Mouse (Mus musculus): ENCODE measurements around the gene Tiam2. TPM values are rescaled to one million over a fixed set of nuclear protein-coding genes. Genes with fewer than 3 reads are reported as not detected.

Gene Tiam2
- polyA plus RNA-seq, 1 experiment from 2014 or later, result 5.7 TPM

DNA sequence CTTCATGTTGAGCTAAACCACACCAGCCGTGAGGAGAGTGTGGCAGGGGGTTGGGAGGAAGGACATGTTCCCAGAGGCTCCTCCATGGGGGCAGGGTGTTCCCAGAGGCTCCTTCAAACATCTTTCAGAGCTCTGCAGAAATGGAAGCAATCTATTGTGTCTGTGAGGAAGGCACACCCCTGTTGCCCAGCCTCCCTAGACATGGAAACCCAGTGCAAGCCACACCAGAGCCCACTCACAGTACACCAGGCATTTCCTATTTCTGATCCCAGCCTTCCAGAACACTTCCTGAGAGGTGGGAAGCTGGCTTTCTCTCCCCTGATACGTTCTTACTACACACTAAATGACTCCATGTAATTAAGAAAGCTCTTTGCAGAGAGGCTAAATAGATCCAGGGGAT lies 20.4 kb upstream of the Tiam2 start:
- Histone ChIP-seq H3K27ac (ENCODE audit: low read depth) (no peak overlapping the region), H3K9ac (ENCODE audit: low read length) (no peak overlapping the region), H3K9me3 (ENCODE audit: control insufficient read depth, low read length) (no peaks in the 10 kb centered on the region), H3K4me3 (ENCODE audit: low read depth, low read length) (no peak overlapping the region), H3K36me3 (ENCODE audit: control insufficient read depth, insufficient read depth, low read length) (0 out of 2 replicates have a peak, but pooled peaks cover 4% of the 10 kb centered on the region), H3K4me2 (ENCODE audit: low read length) (no peak overlapping the region), H3K4me1 (replicated peaks; ENCODE audit: control insufficient read depth, insufficient read depth, low read length) (no peaks in the 10 kb centered on the region), H3K27me3 (replicated peaks; ENCODE audit: control insufficient read depth, insufficient read depth, low read length) (no peaks in the 10 kb centered on the region)
- ATAC-seq (replicated peaks; ENCODE audit: low FRiP score, low TSS enrichment, low read depth), result no peak
- DNase-seq (ENCODE audit: low spot score), result no peak
- WGBS, result 56% methylated on average over 2 of the region's 2 CpGs

DNA sequence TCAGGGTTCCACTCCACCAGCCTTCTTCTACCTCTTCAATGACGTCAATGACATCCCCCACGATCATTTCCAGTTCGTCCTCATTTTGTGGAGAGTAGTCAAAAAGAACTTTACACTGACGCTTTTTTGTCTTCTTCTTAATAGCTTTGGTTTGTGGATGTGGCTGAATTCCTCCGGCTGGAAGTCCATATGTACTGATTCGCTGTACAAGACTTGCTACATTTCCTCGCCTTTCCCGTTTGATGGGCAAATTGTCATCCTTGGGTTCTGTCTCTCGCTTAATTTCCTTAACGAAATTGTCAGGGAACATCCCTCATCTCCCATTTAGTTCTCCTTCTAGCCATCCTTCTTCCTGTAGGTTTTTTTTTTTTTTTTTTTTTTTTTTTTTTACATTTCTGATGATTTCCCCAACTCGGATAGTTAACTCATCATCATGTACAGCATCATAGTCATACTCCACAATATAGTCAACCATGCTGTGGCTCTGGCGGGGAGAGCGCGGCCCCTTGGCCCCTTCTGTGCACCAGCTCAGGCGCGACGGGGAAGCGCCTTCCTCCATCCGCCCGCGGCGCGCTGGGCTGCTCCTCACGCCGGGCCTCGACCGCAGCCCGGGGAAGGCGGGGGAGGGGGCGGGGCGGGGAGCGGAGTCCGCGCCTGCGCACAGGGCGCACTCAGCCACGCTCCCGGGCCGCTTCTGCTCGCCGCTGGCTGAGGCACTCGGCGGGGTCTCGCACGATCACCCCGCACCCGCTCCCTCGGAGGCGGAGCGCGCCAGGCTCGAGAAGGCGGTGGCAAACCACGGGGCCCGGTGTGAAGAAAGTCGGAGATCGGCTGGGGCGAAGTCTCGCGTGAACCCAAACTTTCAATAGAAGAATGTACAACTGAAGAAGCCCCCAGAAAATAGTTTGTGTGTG lies 12.4 kb upstream of the Tiam2 start:
- DNase-seq (ENCODE audit: low spot score), result peak; percentile 92
- Histone ChIP-seq H3K9me3 (ENCODE audit: control insufficient read depth, low read length) (no peaks in the 10 kb centered on the region), H3K4me1 (replicated peaks; ENCODE audit: control insufficient read depth, insufficient read depth, low read length) (peaks cover 4% of the 10 kb centered on the region; the same call in 1 of the 2 replicates), H3K4me2 (ENCODE audit: low read length) (peak overlapping the region; percentile 49), H3K36me3 (ENCODE audit: control insufficient read depth, insufficient read depth, low read length) (no peaks in the 10 kb centered on the region), H3K27me3 (replicated peaks; ENCODE audit: control insufficient read depth, insufficient read depth, low read length) (no peaks in the 10 kb centered on the region), H3K9ac (ENCODE audit: low read length) (peak overlapping the region; percentile 22), H3K27ac (ENCODE audit: low read depth) (peak overlapping the region; percentile 44; the same call in 1 of the 2 replicates), H3K4me3 (ENCODE audit: low read depth, low read length) (peak overlapping the region; percentile 30)
- peak; percentile 94 for ATAC-seq (replicated peaks; ENCODE audit: low FRiP score, low TSS enrichment, low read depth)
- 7% methylated on average over 60 of the region's 60 CpGs for WGBS

DNA sequence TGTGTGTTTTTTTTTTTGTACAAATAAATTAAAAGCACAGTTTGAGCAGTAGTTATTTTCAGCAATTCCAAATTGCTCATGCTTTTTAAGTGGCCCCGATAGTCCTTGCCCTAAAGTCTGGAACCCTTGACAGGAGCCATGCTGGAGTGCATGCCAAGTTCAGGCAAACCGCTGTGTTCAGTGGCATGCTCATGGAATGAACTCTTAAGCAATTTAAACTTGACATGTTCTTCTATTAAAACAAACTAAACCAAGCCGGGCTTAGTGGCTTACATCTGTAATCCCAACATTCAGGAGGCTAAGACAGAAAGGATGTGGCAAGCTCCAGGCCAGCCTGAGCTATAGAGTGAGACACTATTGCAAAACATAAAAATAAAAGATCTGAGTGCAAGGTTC lies 11.8 kb upstream of the Tiam2 start:
- no peak for DNase-seq (ENCODE audit: low spot score)
- Histone ChIP-seq H3K36me3 (ENCODE audit: control insufficient read depth, insufficient read depth, low read length) (no peaks in the 10 kb centered on the region), H3K4me2 (ENCODE audit: low read length) (peak overlapping the region; percentile 49), H3K4me3 (ENCODE audit: low read depth, low read length) (peak overlapping the region; percentile 30), H3K27ac (ENCODE audit: low read depth) (peak overlapping the region; percentile 44; the same call in 1 of the 2 replicates), H3K4me1 (replicated peaks; ENCODE audit: control insufficient read depth, insufficient read depth, low read length) (peaks cover 4% of the 10 kb centered on the region; the same call in 1 of the 2 replicates), H3K27me3 (replicated peaks; ENCODE audit: control insufficient read depth, insufficient read depth, low read length) (no peaks in the 10 kb centered on the region), H3K9me3 (ENCODE audit: control insufficient read depth, low read length) (no peaks in the 10 kb centered on the region), H3K9ac (ENCODE audit: low read length) (peak overlapping the region; percentile 22)
- WGBS, result 29% methylated on average over 3 of the region's 3 CpGs
- ATAC-seq (replicated peaks; ENCODE audit: low FRiP score, low TSS enrichment, low read depth), result 0 out of 2 replicates have a peak, but pooled peaks have one; percentile 9

DNA sequence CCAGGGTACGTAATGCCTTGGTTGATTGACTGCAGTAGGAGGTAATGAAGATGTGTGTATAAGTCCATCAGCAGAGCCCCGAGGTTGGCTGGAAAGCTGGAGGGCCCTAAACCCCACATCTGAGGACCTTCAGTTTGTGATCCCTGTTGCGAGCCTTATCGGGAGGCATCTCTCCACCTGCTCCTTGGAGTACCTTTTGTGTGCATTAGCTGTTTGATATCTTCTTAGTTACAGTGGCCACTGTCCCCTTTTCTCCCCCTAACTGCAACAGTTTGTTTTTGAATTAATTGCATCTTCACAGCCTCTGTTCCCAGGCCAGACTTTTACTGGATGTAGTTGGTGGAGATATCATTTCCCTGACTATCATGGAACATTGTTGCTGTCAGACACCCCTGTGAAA lies 10.8 kb upstream of the Tiam2 start:
- H3K9me3 ChIP-seq (ENCODE audit: control insufficient read depth, low read length), result no peaks in the 10 kb centered on the region
- peaks cover 4% of the 10 kb centered on the region; the same call in 1 of the 2 replicates for H3K4me1 ChIP-seq (replicated peaks; ENCODE audit: control insufficient read depth, insufficient read depth, low read length)
- ATAC-seq (replicated peaks; ENCODE audit: low FRiP score, low TSS enrichment, low read depth) (no peak), DNase-seq (ENCODE audit: low spot score) (no peak)
- WGBS, result 78% methylated on average over 4 of the region's 4 CpGs
- no peaks in the 10 kb centered on the region for H3K36me3 ChIP-seq (ENCODE audit: control insufficient read depth, insufficient read depth, low read length)
- no peak overlapping the region for H3K27ac ChIP-seq (ENCODE audit: low read depth)
- no peak overlapping the region for H3K4me3 ChIP-seq (ENCODE audit: low read depth, low read length)
- H3K4me2 ChIP-seq (ENCODE audit: low read length), result no peak overlapping the region
- H3K27me3 ChIP-seq (replicated peaks; ENCODE audit: control insufficient read depth, insufficient read depth, low read length), result no peaks in the 10 kb centered on the region
- no peak overlapping the region for H3K9ac ChIP-seq (ENCODE audit: low read length)

DNA sequence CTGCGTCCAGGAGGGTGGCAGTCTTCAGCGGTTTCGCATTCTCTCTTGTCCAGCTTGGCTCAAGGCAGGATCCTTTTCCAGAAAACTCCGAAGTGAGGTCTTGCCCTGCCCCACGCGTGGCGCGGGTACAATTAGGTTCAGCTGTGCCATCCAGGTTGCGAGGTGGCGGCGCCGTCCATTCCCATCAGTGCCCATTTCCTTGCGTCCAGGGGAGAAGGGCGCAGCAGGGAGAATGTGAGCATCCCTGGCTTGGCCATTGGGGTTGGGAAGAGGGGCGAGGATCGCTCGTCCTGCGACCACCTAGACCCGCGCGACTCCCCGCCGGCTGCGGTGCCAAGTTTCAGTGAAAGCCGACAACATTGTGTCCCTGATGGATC lies 518 bp downstream of the Tiam2 start:
- ATAC-seq (replicated peaks; ENCODE audit: low FRiP score, low TSS enrichment, low read depth) (0 out of 2 replicates have a peak, but pooled peaks have one; percentile 28), DNase-seq (ENCODE audit: low spot score) (peak; percentile 69)
- Histone ChIP-seq H3K4me1 (replicated peaks; ENCODE audit: control insufficient read depth, insufficient read depth, low read length) (peaks cover 4% of the 10 kb centered on the region; the same call in 1 of the 2 replicates), H3K4me2 (ENCODE audit: low read length) (peak overlapping the region; percentile 96), H3K27ac (ENCODE audit: low read depth) (no peak overlapping the region), H3K27me3 (replicated peaks; ENCODE audit: control insufficient read depth, insufficient read depth, low read length) (peaks cover 12% of the 10 kb centered on the region; the same call in 1 of the 2 replicates), H3K4me3 (ENCODE audit: low read depth, low read length) (peak overlapping the region; percentile 67), H3K9me3 (ENCODE audit: control insufficient read depth, low read length) (no peaks in the 10 kb centered on the region), H3K36me3 (ENCODE audit: control insufficient read depth, insufficient read depth, low read length) (no peaks in the 10 kb centered on the region), H3K9ac (ENCODE audit: low read length) (peak overlapping the region; percentile 61)
- under 1% methylated on average over 25 of the region's 25 CpGs for WGBS

DNA sequence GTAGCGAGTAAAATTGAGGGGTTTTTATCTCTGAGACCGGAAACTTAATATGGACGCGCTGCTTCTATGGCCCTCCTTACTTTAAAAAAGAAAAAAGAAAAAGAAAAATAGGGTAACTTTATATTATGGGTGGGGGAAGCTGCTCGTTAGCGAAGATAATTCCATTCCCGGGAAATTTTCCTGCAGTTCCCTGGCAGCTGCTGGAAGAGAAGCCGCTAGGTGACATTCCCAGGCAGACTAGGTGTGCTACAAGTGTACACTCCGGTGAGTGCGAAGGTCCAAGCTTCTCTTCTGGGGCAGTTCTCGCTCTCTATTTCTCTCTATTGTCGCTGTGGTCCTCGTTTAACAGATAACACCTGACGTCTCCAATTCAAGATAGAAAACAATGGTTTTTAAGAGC lies 962 bp downstream of the Tiam2 start:
- no peaks in the 10 kb centered on the region for H3K36me3 ChIP-seq (ENCODE audit: control insufficient read depth, insufficient read depth, low read length)
- peak overlapping the region; percentile 67 for H3K4me3 ChIP-seq (ENCODE audit: low read depth, low read length)
- H3K4me2 ChIP-seq (ENCODE audit: low read length), result peak overlapping the region; percentile 96
- H3K27ac ChIP-seq (ENCODE audit: low read depth), result no peak overlapping the region
- peaks cover 4% of the 10 kb centered on the region; the same call in 1 of the 2 replicates for H3K4me1 ChIP-seq (replicated peaks; ENCODE audit: control insufficient read depth, insufficient read depth, low read length)
- H3K9me3 ChIP-seq (ENCODE audit: control insufficient read depth, low read length), result no peaks in the 10 kb centered on the region
- no peak for ATAC-seq (replicated peaks; ENCODE audit: low FRiP score, low TSS enrichment, low read depth)
- H3K27me3 ChIP-seq (replicated peaks; ENCODE audit: control insufficient read depth, insufficient read depth, low read length), result peaks cover 12% of the 10 kb centered on the region; the same call in 1 of the 2 replicates
- peak overlapping the region; percentile 61 for H3K9ac ChIP-seq (ENCODE audit: low read length)
- 5% methylated on average over 14 of the region's 14 CpGs for WGBS
- no peak for DNase-seq (ENCODE audit: low spot score)

DNA sequence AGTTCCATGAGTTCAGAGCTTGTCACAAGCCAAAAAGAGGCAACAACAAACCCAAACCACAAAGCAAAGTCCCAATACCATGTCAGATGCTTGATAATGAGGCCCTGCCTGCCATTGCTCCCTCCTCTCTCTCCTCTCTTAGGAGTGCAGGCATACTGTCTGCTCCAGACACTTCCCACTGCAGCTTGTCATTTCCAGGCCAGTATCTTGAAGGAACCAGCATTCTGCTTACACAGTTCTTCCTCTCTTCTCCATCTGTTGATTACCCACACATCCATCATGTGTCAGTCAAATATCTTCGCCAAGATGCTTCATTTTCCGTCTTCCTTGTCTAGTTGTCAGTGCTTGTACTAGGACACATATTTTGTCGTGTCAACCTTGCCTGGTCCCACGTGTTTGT lies 2.4 kb downstream of the Tiam2 start:
- H3K9me3 ChIP-seq (ENCODE audit: control insufficient read depth, low read length), result no peaks in the 10 kb centered on the region
- H3K9ac ChIP-seq (ENCODE audit: low read length), result no peak overlapping the region
- ATAC-seq (replicated peaks; ENCODE audit: low FRiP score, low TSS enrichment, low read depth) (no peak), DNase-seq (ENCODE audit: low spot score) (no peak)
- no peak overlapping the region for H3K4me3 ChIP-seq (ENCODE audit: low read depth, low read length)
- peaks cover 12% of the 10 kb centered on the region; the same call in 1 of the 2 replicates for H3K27me3 ChIP-seq (replicated peaks; ENCODE audit: control insufficient read depth, insufficient read depth, low read length)
- H3K27ac ChIP-seq (ENCODE audit: low read depth), result no peak overlapping the region
- H3K4me2 ChIP-seq (ENCODE audit: low read length), result no peak overlapping the region
- 80% methylated on average over 4 of the region's 4 CpGs for WGBS
- H3K36me3 ChIP-seq (ENCODE audit: control insufficient read depth, insufficient read depth, low read length), result no peaks in the 10 kb centered on the region
- H3K4me1 ChIP-seq (replicated peaks; ENCODE audit: control insufficient read depth, insufficient read depth, low read length), result peaks cover 4% of the 10 kb centered on the region; the same call in 1 of the 2 replicates

DNA sequence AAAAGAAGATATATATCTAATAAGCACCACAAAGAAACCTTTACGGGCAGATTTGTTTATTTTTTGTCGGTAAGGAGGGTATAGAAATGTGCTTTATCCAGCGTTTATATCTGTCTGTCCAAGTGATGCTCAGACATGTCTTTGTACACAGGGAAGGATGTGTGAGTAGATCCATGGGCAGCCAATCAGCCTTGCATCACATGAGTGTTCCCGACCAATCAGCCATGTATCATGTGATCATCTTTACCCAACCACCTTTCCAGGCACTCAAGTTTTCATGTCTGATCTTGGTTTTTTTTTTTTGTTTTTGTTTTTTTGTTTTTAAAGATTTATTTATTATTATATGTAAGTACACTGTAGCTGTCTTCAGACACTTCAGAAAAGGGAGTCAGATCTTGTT lies 3.1 kb downstream of the Tiam2 start:
- Histone ChIP-seq H3K27me3 (replicated peaks; ENCODE audit: control insufficient read depth, insufficient read depth, low read length) (peaks cover 12% of the 10 kb centered on the region; the same call in 1 of the 2 replicates), H3K4me3 (ENCODE audit: low read depth, low read length) (no peak overlapping the region), H3K4me2 (ENCODE audit: low read length) (no peak overlapping the region), H3K9me3 (ENCODE audit: control insufficient read depth, low read length) (no peaks in the 10 kb centered on the region), H3K27ac (ENCODE audit: low read depth) (no peak overlapping the region), H3K4me1 (replicated peaks; ENCODE audit: control insufficient read depth, insufficient read depth, low read length) (peaks cover 4% of the 10 kb centered on the region; the same call in 1 of the 2 replicates), H3K9ac (ENCODE audit: low read length) (no peak overlapping the region), H3K36me3 (ENCODE audit: control insufficient read depth, insufficient read depth, low read length) (no peaks in the 10 kb centered on the region)
- WGBS, result 83% methylated on average over 4 of the region's 4 CpGs
- no peak for DNase-seq (ENCODE audit: low spot score)
- no peak for ATAC-seq (replicated peaks; ENCODE audit: low FRiP score, low TSS enrichment, low read depth)

All from intestine, embryonic 14.5 days (tissue).